ENCODE assay signal across 15 mouse cellular contexts in genomic region chr3:39392053-39392452, GRCm38 (mm10).
DNase-seq lines count a peak whose midpoint lies in the region; ATAC-seq and TF ChIP-seq lines count a peak whose summit lies in the region.
"Had no signal": no experiment of that assay in that cellular context is flagged by ENCODE, and none has a peak within 500 bp of the region (broad histone marks: within the 10 kb centered on the region; RNA-seq: fewer than 3 reads in every experiment).

No protein-coding gene starts in this region.

- DNase-seq in frontal cortex, postnatal 10 days (ENCODE audit: low spot score in 2 of 2), result no peak
- DNase-seq in layer of hippocampus, adult 2 months (ENCODE audit: low spot score in 2 of 2), result peak; percentile 3 to 28
- no peak for DNase-seq in layer of hippocampus, adult 9-11 months
- DNase-seq in cerebellum, adult 9-11 months, result no peak
- no peak for DNase-seq in ovary, postnatal 36 days (ENCODE audit: low spot score)
- DNase-seq: cerebellum, adult 11 months; heart, adult 11 months; thymus, adult 2 months had no signal

- no peaks in the 10 kb centered on the region for H3K9me3 ChIP-seq in E14TG2a.4 (ENCODE audit: low read length)
- H3K9me3 ChIP-seq: embryonic facial prominence, embryonic 13.5 days; forebrain, embryonic 15.5 days; hindbrain, embryonic 10.5 days; lung, embryonic 15.5 days had no signal

- peak; percentile 93 for ATAC-seq in frontal cortex, adult (ENCODE audit: low TSS enrichment)
- ATAC-seq: forebrain, embryonic 15.5 days had no signal

- TF ChIP-seq POLR2A in cortical plate, adult 2 months (IDR thresholded peaks at IDR 0.05; ENCODE audit: extremely low read depth, insufficient read depth, low read length), result no peak

- TF ChIP-seq CTCF in layer of hippocampus, adult 2 months (conservative IDR thresholded peaks at IDR 0.05), result peak; percentile 74
- TF ChIP-seq CTCF in E14TG2a.4 (conservative IDR thresholded peaks at IDR 0.05; ENCODE audit: low read length), result peak; percentile 25; the same call in 1 of the 2 replicates
- TF ChIP-seq CTCF in cortical plate, adult 2 months (IDR thresholded peaks at IDR 0.05; ENCODE audit: extremely low read depth, insufficient read depth, low read length), result peak; percentile 49

- H3K4me1 ChIP-seq in E14TG2a.4 (replicated peaks; ENCODE audit: low read depth, low read length), result no peaks in the 10 kb centered on the region
- no peaks in the 10 kb centered on the region for H3K4me1 ChIP-seq in cortical plate, adult 2 months (ENCODE audit: control insufficient read depth, insufficient read depth, low read length)
- H3K4me1 ChIP-seq: embryonic facial prominence, embryonic 13.5 days; forebrain, embryonic 15.5 days; hindbrain, embryonic 10.5 days had no signal

- H3K27me3 ChIP-seq in E14TG2a.4 (ENCODE audit: insufficient read depth, low read length), result no peaks in the 10 kb centered on the region
- H3K27me3 ChIP-seq: embryonic facial prominence, embryonic 13.5 days; forebrain, embryonic 15.5 days; lung, embryonic 15.5 days had no signal

- H3K27ac ChIP-seq in layer of hippocampus, adult 2 months, result no peak overlapping the region
- no peak overlapping the region for H3K27ac ChIP-seq in cortical plate, adult 2 months (ENCODE audit: insufficient read depth, low read length)
- H3K27ac ChIP-seq: embryonic facial prominence, embryonic 13.5 days; forebrain, embryonic 15.5 days; hindbrain, embryonic 10.5 days; lung, embryonic 15.5 days had no signal

- no peaks in the 10 kb centered on the region for H3K36me3 ChIP-seq in E14TG2a.4 (ENCODE audit: insufficient read depth, low read length)
- H3K36me3 ChIP-seq: embryonic facial prominence, embryonic 13.5 days; forebrain, embryonic 15.5 days; hindbrain, embryonic 10.5 days; lung, embryonic 15.5 days had no signal

- no peak overlapping the region for H3K4me3 ChIP-seq in layer of hippocampus, adult 2 months
- H3K4me3 ChIP-seq in E14TG2a.4 (replicated peaks; ENCODE audit: low read length), result no peak overlapping the region
- H3K4me3 ChIP-seq in cortical plate, adult 2 months (ENCODE audit: insufficient read depth, low read length), result no peak overlapping the region
- H3K4me3 ChIP-seq: embryonic facial prominence, embryonic 13.5 days; forebrain, embryonic 15.5 days; hindbrain, embryonic 10.5 days; lung, embryonic 15.5 days had no signal

Comparison
In these comparisons a context has a peak if more than half of its experiments do, and no peak if none do; other contexts are left out.
1. DNase-seq: peak in layer of hippocampus, adult 2 months (2 of 2); none in frontal cortex, postnatal 10 days (0 of 2), layer of hippocampus, adult 9-11 months (single experiment), cerebellum, adult 9-11 months (single experiment) and ovary, postnatal 36 days (single experiment).
2. Peak in every context shown above with its lines, with median percentiles within 50 percentile points of each other: CTCF ChIP-seq.